Mouse (Mus musculus) liver, postnatal 0 days (tissue): Measurements from ENCODE around the gene Samd14. TPM values are rescaled to one million over a fixed set of nuclear protein-coding genes. Genes with fewer than 3 reads are reported as not detected.

Experiments
- ATAC-seq: fragments of 200-750 bp; cut with Nextera tagmentation; 2 replicates; pipeline ENCODE4 v1.8.0; 2017; ENCODE audit warnings: mild to moderate bottlenecking, moderate library complexity
- DNase-seq: peaks from one replicate; pipeline ENCODE4 v3.0.0-alpha.2; 2016
- H3K27ac ChIP-seq: fragments of 300-500 bp; sonication (generic); 2 replicates; pipeline ENCODE4 v1.5.1; 2014; ENCODE audit warnings: antibody characterized with exemption, moderate library complexity, mild to moderate bottlenecking, low read depth
- H3K27me3 ChIP-seq: fragments of 300-500 bp; sonication (generic); 2 replicates; pipeline ENCODE4 v1.6.1; 2014; ENCODE audit warnings: low read length, control low read depth, mixed read lengths; ENCODE audit not compliant: insufficient read depth
- H3K36me3 ChIP-seq: fragments of 300-500 bp; sonication (generic); replicated peaks from 2 replicates; pipeline ENCODE4 v1.6.1; 2014; ENCODE audit warnings: mild to moderate bottlenecking, control low read depth, low read length, moderate library complexity, mixed read lengths; ENCODE audit not compliant: insufficient read depth
- H3K4me1 ChIP-seq: fragments of 300-500 bp; sonication (generic); 2 replicates; pipeline ENCODE4 v1.6.1; 2014; ENCODE audit warnings: antibody characterized with exemption, mild to moderate bottlenecking, control low read depth; ENCODE audit not compliant: insufficient read depth
- H3K4me2 ChIP-seq: fragments of 300-500 bp; sonication (generic); 2 replicates; pipeline ENCODE4 v1.6.1; 2014; ENCODE audit warnings: low read depth, mild to moderate bottlenecking, low read length, moderate library complexity, mixed read lengths
- H3K4me3 ChIP-seq: fragments of 300-500 bp; sonication (generic); 2 replicates; pipeline ENCODE4 v1.5.1; 2014; ENCODE audit warnings: low read depth, low read length
- H3K9ac ChIP-seq: fragments of 300-500 bp; sonication (generic); replicated peaks from 2 replicates; pipeline ENCODE4 v1.6.1; 2014; ENCODE audit warnings: mild to moderate bottlenecking, moderate library complexity
- H3K9me3 ChIP-seq: fragments of 300-500 bp; sonication (generic); 2 replicates; pipeline ENCODE4 v1.6.1; 2016; ENCODE audit warnings: mild to moderate bottlenecking, control low read depth, low read length, mixed read lengths
- CTCF ChIP-seq: sonication (generic); IDR thresholded peaks from 2 replicates; pipeline ENCODE4 v1.5.1; 2016; ENCODE audit warnings: antibody characterized with exemption, low read depth
- EP300 ChIP-seq: IDR thresholded peaks from 2 replicates; pipeline ENCODE4 v1.6.1; 2016; ENCODE audit warnings: antibody characterized with exemption, low read depth, mild to moderate bottlenecking
- WGBS: fragments of 180-500 bp; shearing (Covaris S2); extraction: QIAGEN DNeasy Blood & Tissue Kit; methylation state at CpG from one replicate; pipeline ENCODE4 v1.1.7; 2014; ENCODE audit not compliant: insufficient replicate concordance; 5-methylcytosine and 5-hydroxymethylcytosine counted together
- polyA plus RNA-seq: library from polyadenylated mRNA; unstranded; fragments of >200 nt; fragmentation: Nextera tagmentation; extraction: Ambion mirVana; gene quantifications from 2 replicates; pipeline ENCODE4 v1.2.1, GENCODE M21; 2015

The Samd14 gene
- polyA plus RNA-seq, 1 experiment from 2014 or later: 16.1 TPM

GRCm38 (mm10) chr11:95044185-95044870 lies 34.6 kb downstream of the Samd14 start:
- no peak overlapping the region for H3K4me3 ChIP-seq
- no peak for ATAC-seq
- DNase-seq: no peak
- 57% methylated on average over 12 of the region's 13 CpGs for WGBS
- H3K9ac ChIP-seq: no peak overlapping the region
- no peak overlapping the region for H3K27ac ChIP-seq
- no peaks in the 10 kb centered on the region for H3K27me3 ChIP-seq
- no peak overlapping the region for H3K4me2 ChIP-seq
- 0 out of 2 replicates have a peak, but pooled peaks cover 2% of the 10 kb centered on the region for H3K36me3 ChIP-seq
- peaks cover 21% of the 10 kb centered on the region for H3K4me1 ChIP-seq
- no peaks in the 10 kb centered on the region for H3K9me3 ChIP-seq
- TF ChIP-seq CTCF (no peak), EP300 (no peak)

- H3K36me3 ChIP-seq: 0 out of 2 replicates have a peak, but pooled peaks cover 2% of the 10 kb centered on the region
- no peak overlapping the region for H3K4me2 ChIP-seq
- WGBS: 49% methylated on average over 9 of the region's 9 CpGs
- H3K9ac ChIP-seq: no peak overlapping the region
- H3K4me1 ChIP-seq: peaks cover under 1% of the 10 kb centered on the region; the same call in 1 of the 2 replicates
- no peak overlapping the region for H3K4me3 ChIP-seq
- H3K9me3 ChIP-seq: no peaks in the 10 kb centered on the region
- H3K27me3 ChIP-seq: no peaks in the 10 kb centered on the region
- no peak overlapping the region for H3K27ac ChIP-seq
- DNase-seq: peak; percentile 45
- peak; percentile 63 for ATAC-seq
- TF ChIP-seq EP300 (no peak), CTCF (peak; percentile 93)
These were observed 37.5 kb downstream of the Samd14 start for GRCm38 (mm10) chr11:95046980-95047680.

GRCm38 (mm10) chr11:95053062-95053461 lies 43.4 kb downstream of the Samd14 start:
- TF ChIP-seq EP300 (no peak), CTCF (no peak)
- no peak overlapping the region for H3K4me3 ChIP-seq
- no peaks in the 10 kb centered on the region for H3K27me3 ChIP-seq
- H3K27ac ChIP-seq: no peak overlapping the region
- ATAC-seq: no peak
- WGBS: 80% methylated on average over 9 of the region's 9 CpGs
- DNase-seq: no peak
- no peaks in the 10 kb centered on the region for H3K4me1 ChIP-seq
- H3K4me2 ChIP-seq: no peak overlapping the region
- peaks cover 3% of the 10 kb centered on the region; the same call in 1 of the 2 replicates for H3K36me3 ChIP-seq
- H3K9ac ChIP-seq: no peak overlapping the region
- H3K9me3 ChIP-seq: no peaks in the 10 kb centered on the region

GRCm38 (mm10) chr11:95056768-95057501 lies 47.3 kb downstream of the Samd14 start:
- TF ChIP-seq CTCF (no peak), EP300 (no peak)
- Histone ChIP-seq H3K9me3 (no peaks in the 10 kb centered on the region), H3K4me3 (no peak overlapping the region), H3K4me2 (no peak overlapping the region), H3K9ac (no peak overlapping the region), H3K4me1 (no peaks in the 10 kb centered on the region), H3K27me3 (no peaks in the 10 kb centered on the region), H3K27ac (no peak overlapping the region), H3K36me3 (peaks cover 3% of the 10 kb centered on the region; the same call in 1 of the 2 replicates)
- WGBS: 60% methylated on average over 19 of the region's 19 CpGs
- no peak for ATAC-seq
- no peak for DNase-seq

GRCm38 (mm10) chr11:95069226-95069957 lies 59.7 kb downstream of the Samd14 start:
- no peaks in the 10 kb centered on the region for H3K36me3 ChIP-seq
- 77% methylated on average over 10 of the region's 10 CpGs for WGBS
- H3K9me3 ChIP-seq: no peaks in the 10 kb centered on the region
- no peak for DNase-seq
- no peak overlapping the region for H3K27ac ChIP-seq
- ATAC-seq: no peak
- TF ChIP-seq CTCF (no peak), EP300 (no peak)
- H3K4me3 ChIP-seq: no peak overlapping the region
- no peaks in the 10 kb centered on the region for H3K4me1 ChIP-seq
- H3K4me2 ChIP-seq: no peak overlapping the region
- H3K27me3 ChIP-seq: 0 out of 2 replicates have a peak, but pooled peaks cover 3% of the 10 kb centered on the region
- no peak overlapping the region for H3K9ac ChIP-seq
